Mouse (Mus musculus): Measurements from ENCODE around the gene Slc1a2.

Slc1a2 gene

GRCm38 (mm10) chr2:102760284-102761072 is 102.0 kb downstream of the Slc1a2 start:
- DNase-seq (ENCODE audit: low spot score in 2 of 2), result no peak

GRCm38 (mm10) chr2:102763176-102763575 is 104.7 kb downstream of the Slc1a2 start:
- no peak for DNase-seq (ENCODE audit: low spot score in 2 of 2)

GRCm38 (mm10) chr2:102763991-102764390 is 105.5 kb downstream of the Slc1a2 start:
- DNase-seq (ENCODE audit: low spot score in 2 of 2), result no peak

DNA sequence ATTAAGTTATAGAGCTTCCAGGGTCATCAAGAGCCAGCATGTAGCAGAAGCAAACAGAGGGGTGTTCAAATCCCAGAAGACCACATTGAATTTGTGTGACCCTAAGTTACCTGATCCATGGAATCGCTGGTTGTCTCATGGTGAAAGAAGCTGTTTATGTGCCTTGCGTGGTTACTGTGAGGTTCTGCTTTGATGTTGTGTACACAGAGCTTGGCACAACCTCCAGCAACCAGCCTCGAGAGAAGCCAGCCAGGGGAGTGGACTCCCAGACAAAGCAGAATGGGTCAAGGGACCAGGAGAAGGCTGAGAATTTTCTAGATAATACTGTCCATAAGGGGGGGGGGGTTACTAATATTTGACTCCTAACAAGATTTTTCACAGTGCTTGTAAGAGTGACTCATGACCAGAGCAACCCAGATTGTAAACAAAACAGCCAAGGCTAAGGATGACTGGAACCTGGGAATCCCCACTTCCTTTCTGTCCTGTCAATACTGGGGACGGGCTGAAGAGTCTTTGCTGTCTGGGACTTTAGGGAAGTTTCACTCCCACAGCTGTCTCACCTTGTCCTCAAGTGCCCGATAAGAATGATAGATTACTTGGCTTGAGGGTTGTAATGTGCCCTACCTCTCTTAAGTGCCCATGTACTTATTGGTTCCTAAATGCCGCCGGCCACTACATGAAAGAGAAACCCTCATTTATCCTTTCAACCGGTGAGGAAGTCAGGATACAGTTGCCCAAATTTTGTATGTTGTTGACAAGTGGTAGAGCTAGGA is 106.3 kb downstream of the Slc1a2 start:
- DNase-seq (ENCODE audit: low spot score in 2 of 2), result no peak

DNA sequence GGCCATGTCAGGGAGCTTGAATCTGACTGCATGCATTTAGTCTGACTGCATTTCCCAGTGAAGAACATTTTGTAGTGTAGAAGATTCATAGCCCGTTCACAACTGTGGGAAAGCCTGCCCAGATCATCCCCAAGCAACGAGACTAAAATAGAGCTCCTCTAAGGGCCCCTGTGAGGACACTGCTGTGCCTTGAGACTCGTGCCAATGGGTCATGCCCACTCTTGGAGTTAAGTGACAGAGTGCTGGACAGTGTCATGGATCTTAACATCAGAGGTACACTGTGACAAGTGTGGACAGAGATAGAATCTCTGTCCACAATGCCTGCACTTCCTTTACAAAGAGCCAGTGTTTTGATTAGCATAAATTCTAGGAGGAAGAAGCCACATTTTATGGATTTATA is 109.8 kb downstream of the Slc1a2 start:
- no peak for DNase-seq (ENCODE audit: low spot score in 2 of 2)

GRCm38 (mm10) chr2:102771304-102771703 is 112.8 kb downstream of the Slc1a2 start:
- DNase-seq (ENCODE audit: low spot score in 2 of 2), result no peak

DNA sequence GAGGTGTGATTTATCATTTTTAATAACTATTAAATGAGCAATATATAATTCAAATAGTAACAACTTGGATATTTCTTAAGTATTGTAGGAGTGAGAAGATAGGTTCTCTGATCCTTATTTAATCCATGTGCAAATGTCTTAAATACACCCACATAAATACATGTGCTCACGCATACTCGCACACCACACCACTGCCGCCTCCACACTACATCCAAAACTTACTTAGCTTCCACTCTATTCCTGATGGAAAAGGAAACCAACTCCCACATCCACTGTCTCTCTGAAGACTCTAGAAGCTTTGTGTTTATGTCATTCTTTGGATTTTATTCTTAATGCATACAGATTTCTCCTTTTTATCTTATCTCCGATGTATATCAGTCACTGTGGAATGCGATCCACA is 113.8 kb downstream of the Slc1a2 start:
- peak in 1 of 2 experiments; percentile 25 for DNase-seq (ENCODE audit: low spot score in 2 of 2)

- DNase-seq (ENCODE audit: low spot score in 2 of 2), result no peak
Measured at GRCm38 (mm10) chr2:102774700-102775099, 116.2 kb downstream of the Slc1a2 start.

- no peak for DNase-seq (ENCODE audit: low spot score in 2 of 2)
Measured at GRCm38 (mm10) chr2:102775561-102775960, 117.1 kb downstream of the Slc1a2 start.

GRCm38 (mm10) chr2:102778208-102778607 is 119.7 kb downstream of the Slc1a2 start:
- no peak for DNase-seq (ENCODE audit: low spot score in 2 of 2)

DNA sequence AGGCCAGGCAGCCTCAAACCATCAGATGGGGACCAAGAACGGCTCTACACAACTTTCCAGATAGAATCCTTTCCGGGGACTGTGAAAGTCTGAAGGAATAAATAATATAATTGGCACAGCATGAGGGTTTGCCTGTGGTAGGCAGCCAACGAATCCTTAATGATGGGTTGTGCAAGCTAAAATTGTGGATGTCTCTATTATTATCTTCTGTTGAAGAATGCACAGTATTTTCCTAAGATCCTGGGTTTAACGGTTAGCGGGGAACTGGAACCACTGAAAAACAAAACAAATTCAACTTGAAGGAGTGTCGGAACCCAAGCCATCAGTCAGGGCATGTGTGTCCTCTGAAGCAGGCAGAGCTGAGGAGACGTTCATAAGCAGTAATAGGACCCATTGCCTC is 124.3 kb downstream of the Slc1a2 start:
- DNase-seq (ENCODE audit: low spot score in 2 of 2), result no peak

GRCm38 (mm10) chr2:102785696-102786095 is 127.2 kb downstream of the Slc1a2 start:
- DNase-seq (ENCODE audit: low spot score in 2 of 2), result no peak

DNA sequence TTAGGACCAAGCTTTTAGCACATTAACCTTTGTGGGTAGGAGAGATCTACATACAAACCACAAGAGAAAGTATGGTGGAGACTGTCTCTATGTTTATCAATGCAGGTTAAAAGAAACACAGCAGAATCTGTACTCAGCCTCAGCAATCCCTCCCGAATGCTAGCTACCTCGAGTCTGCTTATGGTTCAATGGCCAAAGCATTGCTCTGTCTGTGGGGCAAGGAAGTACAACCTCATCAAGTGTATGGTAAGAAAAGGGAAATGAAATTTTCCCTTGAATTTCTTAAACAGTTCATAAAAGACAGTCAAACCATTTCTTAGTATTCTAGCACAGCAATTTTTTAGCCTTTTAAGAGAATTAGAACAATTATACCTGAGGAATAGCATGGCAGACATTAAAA is 133.2 kb downstream of the Slc1a2 start:
- no peak for DNase-seq (ENCODE audit: low spot score in 2 of 2)

DNA sequence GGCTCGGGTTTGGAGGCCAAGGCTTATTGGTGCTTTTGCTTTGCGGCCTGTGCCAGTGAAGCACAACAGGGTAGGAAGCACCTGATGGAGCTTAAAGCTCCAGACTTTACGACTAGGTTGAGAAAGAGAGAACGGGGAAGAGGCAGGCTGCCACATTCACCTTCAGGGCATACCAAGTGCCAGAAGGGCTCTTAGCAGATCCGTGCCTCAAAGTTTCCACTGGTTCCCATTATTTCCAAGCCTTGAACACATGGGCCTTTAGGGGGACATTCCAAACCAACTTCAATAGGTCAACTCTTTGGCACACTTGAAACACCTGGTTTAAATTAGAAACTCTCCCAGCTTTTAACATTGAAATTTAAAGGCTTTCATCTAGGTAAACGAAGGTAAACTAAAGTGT is 134.3 kb downstream of the Slc1a2 start:
- DNase-seq (ENCODE audit: low spot score in 2 of 2), result no peak

GRCm38 (mm10) chr2:102795034-102795433 is 136.6 kb downstream of the Slc1a2 start:
- no peak for DNase-seq (ENCODE audit: low spot score in 2 of 2)

DNA sequence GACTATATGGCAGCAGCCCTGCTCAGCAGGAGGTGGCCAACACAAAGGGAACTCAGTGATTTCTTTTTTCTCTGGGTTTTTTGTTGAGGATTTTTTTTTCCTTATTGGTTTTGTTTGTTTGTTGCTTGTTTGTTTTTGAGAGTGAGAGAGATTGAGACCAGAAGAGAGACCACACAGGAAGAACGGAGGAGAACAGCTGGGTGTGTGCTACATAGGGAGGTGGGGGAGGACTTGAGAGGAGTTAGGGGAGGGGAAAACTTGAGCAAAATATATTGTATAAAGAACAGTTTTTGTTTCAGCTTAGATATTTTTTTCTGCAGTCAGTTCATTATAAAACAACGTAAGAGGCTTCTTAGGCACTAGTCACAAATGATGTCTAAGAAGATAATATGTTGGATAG is 139.7 kb downstream of the Slc1a2 start:
- DNase-seq (ENCODE audit: low spot score in 2 of 2), result no peak

DNA sequence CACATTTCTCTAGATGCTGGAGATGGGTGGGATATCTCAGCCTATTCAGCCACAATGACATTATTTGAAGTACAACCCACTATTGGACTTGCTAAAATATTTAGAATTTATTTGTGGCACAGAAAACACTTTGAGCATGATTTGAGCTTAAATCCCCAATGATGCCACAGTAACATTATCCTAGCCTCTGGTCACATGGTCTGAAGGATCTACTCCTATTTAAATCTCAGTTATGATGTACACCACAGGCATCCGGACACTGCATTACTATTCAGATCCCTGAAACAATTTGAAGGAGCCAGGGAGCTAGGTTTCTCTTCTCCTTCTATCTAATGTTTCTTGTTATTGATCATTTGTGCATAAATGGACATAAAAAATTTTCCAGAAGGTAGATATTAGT is 143.4 kb downstream of the Slc1a2 start:
- DNase-seq (ENCODE audit: low spot score in 2 of 2), result no peak

DNA sequence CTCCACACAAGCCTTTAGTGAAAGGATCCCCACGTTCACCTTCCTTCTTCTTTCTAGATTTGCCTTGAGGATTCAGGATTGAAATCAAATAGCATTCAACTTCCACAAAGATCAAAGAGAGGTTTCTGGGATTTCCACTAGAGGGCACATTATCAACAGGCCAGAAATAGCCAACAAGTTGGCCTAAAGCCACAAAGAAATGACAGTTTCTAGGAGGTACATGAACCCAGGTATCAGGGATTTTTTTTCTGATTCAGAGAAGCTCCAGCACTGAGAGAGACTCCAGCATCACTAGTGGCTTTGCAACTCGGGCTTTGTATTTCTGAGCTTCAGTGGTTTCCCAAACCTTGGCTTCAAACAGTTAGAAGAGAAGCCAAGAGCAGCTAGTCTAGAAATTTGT is 145.7 kb downstream of the Slc1a2 start:
- no peak for DNase-seq (ENCODE audit: low spot score in 2 of 2)

DNA sequence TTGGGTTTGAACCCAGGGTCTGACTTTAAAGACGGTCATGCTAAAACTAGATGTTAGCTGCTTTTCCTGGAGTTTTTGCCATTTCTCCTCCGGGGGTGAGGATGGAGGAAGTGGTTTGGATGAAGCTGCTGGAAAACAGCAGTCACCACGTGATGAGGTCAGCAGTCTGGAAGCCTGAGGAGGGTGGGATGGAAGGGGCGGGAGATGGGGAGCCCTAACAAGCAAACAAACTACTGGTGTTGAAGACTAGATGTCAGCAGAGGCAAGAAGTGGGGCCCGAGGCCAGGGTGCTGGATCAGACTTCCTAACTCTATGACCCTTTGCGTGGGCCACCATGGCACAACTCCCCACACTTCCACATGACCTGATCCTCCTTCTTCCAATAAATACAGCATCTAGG is 146.8 kb downstream of the Slc1a2 start:
- DNase-seq (ENCODE audit: low spot score in 2 of 2), result no peak

DNA sequence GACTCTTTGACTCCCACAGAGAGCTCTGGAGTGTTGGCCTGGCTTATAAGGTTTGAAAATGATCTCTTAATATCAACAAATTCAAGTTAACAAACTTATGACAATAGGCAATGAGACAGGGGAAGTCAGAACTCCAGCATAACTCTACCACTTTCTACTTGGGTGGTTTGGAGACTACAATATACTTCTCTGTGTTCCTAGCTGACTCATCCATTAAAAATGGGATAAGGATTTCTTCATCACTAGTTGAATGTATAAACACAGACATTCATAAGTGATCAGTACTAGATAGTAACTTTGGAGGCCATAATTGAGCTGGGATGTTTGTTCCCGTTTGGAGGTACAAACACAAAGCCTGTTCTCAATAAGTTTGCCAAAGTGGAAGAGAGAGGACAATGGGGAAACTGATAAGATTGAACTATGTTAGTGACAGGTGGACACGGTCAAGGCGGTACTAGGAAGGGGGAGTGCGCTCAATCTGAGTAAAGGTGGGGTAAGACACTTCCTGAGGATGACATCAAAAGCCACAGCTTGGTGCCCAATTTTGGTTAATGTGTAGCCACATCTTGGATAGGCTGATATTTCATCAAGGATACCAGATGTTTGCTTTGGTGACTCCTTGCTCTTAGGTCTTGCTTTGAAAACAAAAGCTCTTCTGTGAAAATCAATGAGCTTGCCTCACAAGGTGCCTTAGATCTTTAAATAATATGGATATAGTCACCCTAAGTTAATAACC is 147.5 kb downstream of the Slc1a2 start:
- no peak for DNase-seq (ENCODE audit: low spot score in 2 of 2)

DNA sequence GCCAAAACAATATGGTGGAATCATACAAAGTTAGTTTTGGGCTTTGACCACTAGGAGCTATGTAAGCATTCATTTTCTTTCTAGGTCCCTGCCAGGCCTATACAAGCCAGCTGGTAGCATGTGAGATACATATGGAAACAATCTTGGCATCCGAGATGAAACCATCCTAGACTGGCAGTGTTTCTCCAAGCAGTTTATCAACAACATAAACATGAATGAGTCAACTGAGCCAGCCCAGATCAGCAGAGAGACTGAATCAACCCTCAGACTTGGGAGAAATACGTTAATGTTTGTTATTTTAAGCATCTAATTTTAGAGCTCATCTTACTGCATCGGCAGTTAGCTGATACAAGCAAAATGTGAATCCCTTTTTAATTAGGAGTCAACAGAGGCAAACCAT is 149.2 kb downstream of the Slc1a2 start:
- DNase-seq (ENCODE audit: low spot score in 2 of 2), result no peak

DNA sequence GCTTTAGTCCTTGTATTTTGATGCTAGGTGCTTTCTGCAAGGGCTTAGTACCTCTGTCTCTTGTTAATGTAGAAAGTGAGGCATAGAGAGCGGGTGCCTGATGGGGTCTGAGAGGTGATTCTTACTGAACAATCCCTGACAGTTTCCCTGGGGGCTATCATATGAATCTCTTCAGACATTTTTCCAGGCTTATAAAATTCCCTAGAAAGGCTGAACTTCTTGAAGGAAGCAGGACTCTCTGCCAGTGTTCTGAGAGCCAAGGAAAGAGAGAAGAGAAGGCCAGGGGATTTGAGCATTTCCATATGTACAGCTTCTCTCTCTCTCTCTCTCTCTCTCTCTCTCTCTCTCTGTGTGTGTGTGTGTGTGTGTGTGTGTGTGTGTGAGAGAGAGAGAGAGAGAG is 151.0 kb downstream of the Slc1a2 start:
- DNase-seq (ENCODE audit: low spot score in 2 of 2), result no peak

GRCm38 (mm10) chr2:102812756-102813155 is 154.3 kb downstream of the Slc1a2 start:
- no peak for DNase-seq (ENCODE audit: low spot score in 2 of 2)

Data from left cerebral cortex, adult 9 months (tissue).